Mouse (Mus musculus) lung, embryonic 14.5 days (tissue): ENCODE measurements at regions not wholly inside any gene's neighbourhood (a gene's known extent, or its start where the extent isn't known, plus 50 kb on each side); places are given as distances from the start of the nearest gene placed in this dataset.
A peak's percentile ranks its signal among the peaks of the same experiment; 100 is the strongest.

Source experiments
- ATAC-seq: fragments of 200-750 bp; cut with Nextera tagmentation; 2 replicates; pipeline ENCODE4 v1.8.0; 2017; ENCODE audit warnings: mild to moderate bottlenecking, moderate TSS enrichment, moderate library complexity; ENCODE audit not compliant: insufficient read depth
- DNase-seq: peaks from one replicate; pipeline ENCODE4 v3.0.0-alpha.2; 2015
- H3K27ac ChIP-seq: fragments of 300-500 bp; sonication (generic); 2 replicates; pipeline ENCODE4 v1.5.1; 2014; ENCODE audit warnings: low read depth, mild to moderate bottlenecking, moderate library complexity
- H3K27me3 ChIP-seq: fragments of 300-500 bp; sonication (generic); 2 replicates; pipeline ENCODE4 v1.6.1; 2014; ENCODE audit warnings: low read length, control low read depth; ENCODE audit not compliant: insufficient read depth
- H3K36me3 ChIP-seq: fragments of 300-500 bp; sonication (generic); 2 replicates; pipeline ENCODE4 v1.6.1; 2014; ENCODE audit warnings: control low read depth; ENCODE audit not compliant: insufficient read depth
- H3K4me1 ChIP-seq: fragments of 300-500 bp; sonication (generic); 2 replicates; pipeline ENCODE4 v1.6.1; 2014; ENCODE audit warnings: antibody characterized with exemption, control low read depth; ENCODE audit not compliant: insufficient read depth
- H3K4me2 ChIP-seq: fragments of 300-500 bp; sonication (generic); 2 replicates; pipeline ENCODE4 v1.6.1; 2014; ENCODE audit warnings: mild to moderate bottlenecking
- H3K4me3 ChIP-seq: fragments of 300-500 bp; sonication (generic); 2 replicates; pipeline ENCODE4 v1.5.1; 2014; ENCODE audit warnings: low read depth, low read length
- H3K9ac ChIP-seq: fragments of 300-500 bp; sonication (generic); 2 replicates; pipeline ENCODE4 v1.6.1; 2014
- H3K9me3 ChIP-seq: fragments of 300-500 bp; sonication (generic); 2 replicates; pipeline ENCODE4 v1.6.1; 2016; ENCODE audit warnings: low read depth, low read length, control low read depth
- CTCF ChIP-seq: IDR thresholded peaks from 2 replicates; pipeline ENCODE4 v1.5.1; 2016; ENCODE audit warnings: antibody characterized with exemption, low read depth
- whole genome bisulfite sequencing: fragments of 180-500 bp; shearing (Covaris S2); extraction: QIAGEN DNeasy Blood & Tissue Kit; methylation state at CpG from one replicate; pipeline ENCODE4 v1.1.7; 2014; 5-methylcytosine and 5-hydroxymethylcytosine counted together

DNA sequence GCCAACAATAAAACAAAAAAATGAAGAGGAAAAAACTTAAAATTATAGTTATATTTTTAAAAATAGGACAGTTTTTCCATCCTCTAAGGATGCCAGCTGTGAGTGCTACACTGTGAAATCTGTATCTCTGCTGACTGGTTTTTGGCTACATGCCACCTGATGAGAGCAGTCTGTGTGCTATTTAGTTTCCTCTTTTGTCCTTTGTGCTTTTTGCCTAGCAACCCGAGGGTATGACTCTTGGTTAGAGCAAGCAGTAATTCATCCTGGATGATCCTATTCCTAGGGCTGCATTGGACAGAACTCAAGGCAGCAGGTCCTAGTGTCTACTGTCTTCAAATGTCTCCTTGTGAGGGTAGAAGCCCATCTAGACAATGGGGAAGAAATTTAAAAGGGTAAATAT, 285.6 kb upstream of the Slitrk3 start:
- no peak overlapping the region for H3K9ac ChIP-seq
- WGBS, result 9% methylated on average over 1 of the region's 1 CpGs
- H3K36me3 ChIP-seq, result no peaks in the 10 kb centered on the region
- H3K4me2 ChIP-seq, result no peak overlapping the region
- ATAC-seq, result peak; percentile 41; the same call in 1 of the 2 replicates
- no peaks in the 10 kb centered on the region for H3K4me1 ChIP-seq
- H3K27ac ChIP-seq, result no peak overlapping the region
- no peaks in the 10 kb centered on the region for H3K27me3 ChIP-seq
- TF ChIP-seq CTCF, result no peak
- DNase-seq, result peak; percentile 40
- H3K9me3 ChIP-seq, result no peaks in the 10 kb centered on the region
- no peak overlapping the region for H3K4me3 ChIP-seq

DNA sequence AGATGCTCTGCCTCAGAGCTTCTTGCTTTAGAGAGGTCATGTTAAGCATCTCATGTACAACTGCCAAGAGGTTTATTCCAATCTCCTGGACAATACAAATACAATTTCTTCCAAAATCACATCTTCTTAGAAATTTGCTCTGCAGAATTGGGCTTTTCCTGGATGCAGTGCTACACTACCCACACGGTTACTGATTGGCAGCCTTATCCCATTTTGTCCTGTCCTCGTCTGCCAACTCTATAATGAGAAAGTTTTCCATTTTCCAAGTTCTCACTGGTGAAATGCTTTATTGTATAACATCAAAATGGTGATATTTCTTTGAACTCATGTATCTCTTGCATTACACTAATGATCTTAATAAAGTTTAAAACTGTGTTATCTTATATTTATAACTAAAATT, 282.1 kb upstream of the Slitrk3 start:
- ATAC-seq (no peak), DNase-seq (no peak)
- 75% methylated on average over 2 of the region's 2 CpGs for WGBS
- no peak overlapping the region for H3K4me3 ChIP-seq
- no peaks in the 10 kb centered on the region for H3K36me3 ChIP-seq
- H3K4me2 ChIP-seq, result no peak overlapping the region
- TF ChIP-seq CTCF, result no peak
- no peak overlapping the region for H3K9ac ChIP-seq
- no peak overlapping the region for H3K27ac ChIP-seq
- no peaks in the 10 kb centered on the region for H3K4me1 ChIP-seq
- H3K9me3 ChIP-seq, result no peaks in the 10 kb centered on the region
- no peaks in the 10 kb centered on the region for H3K27me3 ChIP-seq

DNA sequence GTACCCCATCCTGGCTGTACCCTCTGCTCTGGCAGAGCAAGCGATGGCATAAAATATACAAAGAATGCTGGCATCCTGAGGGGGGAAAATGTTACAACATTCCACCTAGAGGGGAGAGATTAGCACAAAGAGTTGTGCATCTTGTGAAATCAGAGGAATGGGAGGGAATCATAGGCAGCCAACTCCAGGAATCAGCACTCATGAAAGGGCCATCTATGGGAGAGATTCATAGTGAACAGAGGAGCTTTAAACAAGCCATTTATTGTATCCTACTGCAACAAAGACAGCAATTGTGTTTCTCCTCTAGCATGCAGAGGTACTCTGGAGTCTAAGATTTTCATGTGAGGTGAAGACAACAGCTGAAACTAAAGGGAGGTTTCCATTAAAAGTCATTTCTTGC, 265.6 kb upstream of the Slitrk3 start:
- DNase-seq, result no peak
- Histone ChIP-seq H3K4me1 (no peaks in the 10 kb centered on the region), H3K36me3 (no peaks in the 10 kb centered on the region), H3K4me3 (no peak overlapping the region), H3K4me2 (no peak overlapping the region), H3K9me3 (no peaks in the 10 kb centered on the region), H3K27ac (no peak overlapping the region), H3K27me3 (no peaks in the 10 kb centered on the region), H3K9ac (no peak overlapping the region)
- TF ChIP-seq CTCF, result no peak
- ATAC-seq, result no peak
- WGBS, result 69% methylated on average over 1 of the region's 1 CpGs
